Mouse (Mus musculus) kidney, adult 2 months (tissue): ENCODE measurements around the gene Ifnb1.

Experiments used
- CTCF ChIP-seq: fragments of 200-500 bp; conservative IDR thresholded peaks from 2 replicates; pipeline ENCODE4 v1.5.1; 2011; ENCODE audit warnings: low read depth, mild to moderate bottlenecking, control low read depth, low read length, moderate library complexity, mixed read lengths; ENCODE audit not compliant: insufficient read depth, insufficient read length
- POLR2A ChIP-seq: fragments of 200-500 bp; IDR thresholded peaks from one replicate; pipeline ENCODE4 v1.6.1; 2011; ENCODE audit warnings: low read depth, low read length, control low read depth

GRCm38 (mm10) chr4:88478177-88478808 is 44.3 kb downstream of the Ifnb1 start:
- TF ChIP-seq CTCF, result no peak
- TF ChIP-seq POLR2A, result no peak
